Mouse (Mus musculus) heart, postnatal 0 days (tissue): ENCODE measurements at regions not wholly inside any gene's neighbourhood (a gene's known extent, or its start where the extent isn't known, plus 50 kb on each side); places are given as distances from the start of the nearest gene placed in this dataset.

Experiments
- ATAC-seq: fragments of 200-750 bp; cut with Nextera tagmentation; 2 replicates; pipeline ENCODE4 v1.8.0; 2017; ENCODE audit warnings: low read depth, moderate number of reproducible peaks, moderate library complexity; ENCODE audit not compliant: insufficient read depth
- DNase-seq: peaks from one replicate; pipeline ENCODE4 v3.0.0-alpha.2; 2016; ENCODE audit warnings: low spot score
- H3K27ac ChIP-seq: fragments of 300-500 bp; sonication (generic); 2 replicates; pipeline ENCODE4 v1.5.1; 2014; ENCODE audit warnings: low read depth, mild to moderate bottlenecking
- H3K27me3 ChIP-seq: fragments of 300-500 bp; sonication (generic); 2 replicates; pipeline ENCODE4 v1.6.1; 2014; ENCODE audit warnings: low read length, mixed read lengths; ENCODE audit not compliant: control insufficient read depth, insufficient read depth
- H3K36me3 ChIP-seq: fragments of 300-500 bp; sonication (generic); replicated peaks from 2 replicates; pipeline ENCODE4 v1.6.1; 2014; ENCODE audit warnings: low read length, mixed read lengths; ENCODE audit not compliant: control insufficient read depth, insufficient read depth
- H3K4me1 ChIP-seq: fragments of 300-500 bp; sonication (generic); 2 replicates; pipeline ENCODE4 v1.6.1; 2014; ENCODE audit warnings: antibody characterized with exemption; ENCODE audit not compliant: control insufficient read depth, insufficient read depth
- H3K4me2 ChIP-seq: fragments of 300-500 bp; sonication (generic); 2 replicates; pipeline ENCODE4 v1.6.1; 2014; ENCODE audit warnings: low read depth, mild to moderate bottlenecking, low read length, moderate library complexity
- H3K4me3 ChIP-seq: fragments of 300-500 bp; sonication (generic); 2 replicates; pipeline ENCODE4 v1.5.1; 2014; ENCODE audit warnings: low read depth, low read length
- H3K9ac ChIP-seq: fragments of 300-500 bp; sonication (generic); replicated peaks from 2 replicates; pipeline ENCODE4 v1.6.1; 2014; ENCODE audit warnings: low read depth, low read length, mixed read lengths
- H3K9me3 ChIP-seq: fragments of 300-500 bp; sonication (generic); replicated peaks from 2 replicates; pipeline ENCODE4 v1.6.1; 2016; ENCODE audit warnings: low read length; ENCODE audit not compliant: control insufficient read depth
- CTCF ChIP-seq: IDR thresholded peaks from 2 replicates; pipeline ENCODE4 v1.5.1; 2016; ENCODE audit warnings: antibody characterized with exemption, control low read depth, low read depth
- EP300 ChIP-seq: IDR thresholded peaks from 2 replicates; pipeline ENCODE4 v1.6.1; 2016; ENCODE audit warnings: antibody characterized with exemption, low read depth
- WGBS: fragments of 180-500 bp; shearing (Covaris S2); extraction: QIAGEN DNeasy Blood & Tissue Kit; methylation state at CpG from one replicate; pipeline ENCODE4 v1.1.7; 2014; 5-methylcytosine and 5-hydroxymethylcytosine counted together

GRCm38 (mm10) chr5:91813547-91814416, 149.1 kb downstream of the Rchy1 start:
- ATAC-seq: no peak
- TF ChIP-seq CTCF: no peak
- 55% methylated on average over 5 of the region's 5 CpGs for WGBS

GRCm38 (mm10) chr5:91807070-91808065, 155.5 kb downstream of the Rchy1 start:
- no peaks in the 10 kb centered on the region for H3K36me3 ChIP-seq
- H3K4me1 ChIP-seq: peaks cover 8% of the 10 kb centered on the region
- 32% methylated on average over 18 of the region's 18 CpGs for WGBS
- DNase-seq (no peak), ATAC-seq (no peak)
- H3K27ac ChIP-seq: peak overlapping the region; percentile 51; the same call in 1 of the 2 replicates
- H3K9ac ChIP-seq: no peak overlapping the region
- H3K27me3 ChIP-seq: no peaks in the 10 kb centered on the region
- no peaks in the 10 kb centered on the region for H3K9me3 ChIP-seq
- TF ChIP-seq EP300: no peak
- H3K4me2 ChIP-seq: peak overlapping the region; percentile 4; the same call in 1 of the 2 replicates
- H3K4me3 ChIP-seq: 0 out of 2 replicates have a peak overlapping the region, but pooled peaks have one; percentile 2

More at GRCm38 (mm10) chr5:91813547-91814416, 149.1 kb downstream of the Rchy1 start:
- Histone ChIP-seq H3K27ac (no peak overlapping the region), H3K9me3 (no peaks in the 10 kb centered on the region), H3K4me1 (no peaks in the 10 kb centered on the region), H3K9ac (no peak overlapping the region), H3K4me2 (no peak overlapping the region), H3K4me3 (no peak overlapping the region), H3K36me3 (no peaks in the 10 kb centered on the region), H3K27me3 (no peaks in the 10 kb centered on the region)
- DNase-seq: no peak

DNA sequence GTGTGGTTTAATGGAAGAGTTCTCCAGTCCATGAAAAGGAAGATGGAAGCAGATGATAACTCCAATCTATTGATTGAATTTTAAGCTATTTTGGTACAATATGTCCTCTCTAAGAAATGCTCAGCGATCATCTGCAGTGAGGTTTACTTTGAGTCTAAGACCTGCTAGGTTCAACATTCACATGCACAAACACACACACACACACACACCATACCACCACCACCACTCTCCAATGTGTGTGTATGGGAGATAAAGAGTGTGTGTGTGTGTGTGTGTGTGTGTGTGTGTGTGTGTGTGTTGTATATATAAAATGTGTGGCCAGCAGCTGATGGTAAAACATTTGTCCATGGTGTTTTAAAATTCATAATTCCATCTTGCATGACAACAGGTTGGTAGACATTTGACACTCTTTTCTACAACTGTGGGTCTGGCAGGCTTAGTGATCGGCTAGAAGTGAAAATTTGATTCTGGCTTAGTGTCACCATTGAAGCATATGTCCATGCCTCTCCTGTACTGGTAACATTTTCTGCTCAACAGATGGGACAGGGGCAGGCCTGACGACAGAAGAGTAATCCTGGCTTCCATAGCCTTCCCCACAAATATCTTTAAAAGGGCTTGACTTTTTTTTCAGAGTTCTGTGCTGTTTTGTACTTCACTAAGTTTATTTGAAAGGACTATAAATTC, 161.4 kb downstream of the Rchy1 start:
- no peak for TF ChIP-seq CTCF
- TF ChIP-seq EP300: no peak
- Histone ChIP-seq H3K9me3 (no peaks in the 10 kb centered on the region), H3K4me1 (no peaks in the 10 kb centered on the region), H3K27ac (no peak overlapping the region), H3K27me3 (no peaks in the 10 kb centered on the region), H3K9ac (no peak overlapping the region), H3K36me3 (no peaks in the 10 kb centered on the region), H3K4me3 (no peak overlapping the region), H3K4me2 (no peak overlapping the region)
- ATAC-seq: no peak
- WGBS: 87% methylated on average over 3 of the region's 3 CpGs
- no peak for DNase-seq

- no peak overlapping the region for H3K4me3 ChIP-seq
- H3K36me3 ChIP-seq: no peaks in the 10 kb centered on the region
- 75% methylated on average over 3 of the region's 3 CpGs for WGBS
- H3K4me2 ChIP-seq: no peak overlapping the region
- H3K27me3 ChIP-seq: no peaks in the 10 kb centered on the region
- no peak overlapping the region for H3K27ac ChIP-seq
- H3K9me3 ChIP-seq: no peaks in the 10 kb centered on the region
- H3K9ac ChIP-seq: no peak overlapping the region
- ATAC-seq (no peak), DNase-seq (no peak)
- TF ChIP-seq EP300 (no peak), CTCF (no peak)
- no peaks in the 10 kb centered on the region for H3K4me1 ChIP-seq
Observed at GRCm38 (mm10) chr5:91797362-91797761, 165.5 kb downstream of the Rchy1 start.

DNA sequence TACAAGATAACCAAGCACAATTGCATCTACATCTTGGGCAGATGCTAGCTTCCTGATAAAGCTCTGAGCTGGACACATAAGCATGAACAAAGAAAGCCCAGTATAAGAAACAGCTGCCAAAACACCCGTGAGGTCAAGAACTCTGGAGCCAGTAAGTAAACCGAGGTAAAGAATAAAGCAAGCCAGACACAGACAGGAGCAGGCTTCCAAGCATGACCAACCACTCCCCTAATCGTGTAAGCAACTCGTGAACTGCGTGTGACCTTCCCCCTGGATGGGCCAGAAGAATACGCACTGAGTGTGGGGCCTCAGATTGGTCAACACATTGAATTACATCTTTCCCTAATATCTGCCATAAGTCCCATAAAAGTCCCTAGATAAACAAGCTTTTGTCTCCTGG, 170.1 kb downstream of the Rchy1 start:
- no peak for ATAC-seq
- no peak overlapping the region for H3K4me2 ChIP-seq
- WGBS: 72% methylated on average over 6 of the region's 6 CpGs

More for the DNA sequence above, 170.1 kb downstream of the Rchy1 start:
- Histone ChIP-seq H3K27me3 (no peaks in the 10 kb centered on the region), H3K9ac (no peak overlapping the region), H3K4me1 (no peaks in the 10 kb centered on the region), H3K9me3 (no peaks in the 10 kb centered on the region), H3K36me3 (no peaks in the 10 kb centered on the region), H3K4me3 (no peak overlapping the region), H3K27ac (no peak overlapping the region)
- TF ChIP-seq EP300: no peak
- no peak for TF ChIP-seq CTCF
- DNase-seq: no peak
